Mouse (Mus musculus) neural tube, embryonic 14.5 days (tissue): Measurements from ENCODE around the gene Agr2. TPM values are rescaled to one million over a fixed set of nuclear protein-coding genes. Genes with fewer than 3 reads are reported as not detected.

Experiments
- ATAC-seq: fragments of 200-750 bp; cut with Nextera tagmentation; 2 replicates; pipeline ENCODE4 v1.8.0; 2017; ENCODE audit warnings: low read depth, mild to moderate bottlenecking, moderate TSS enrichment, moderate library complexity
- H3K27ac ChIP-seq: fragments of 300-500 bp; sonication (generic); 2 replicates; pipeline ENCODE4 v1.5.1; 2014; ENCODE audit warnings: low read depth, mild to moderate bottlenecking, control low read depth, low read length, moderate library complexity, mixed read lengths
- H3K27me3 ChIP-seq: fragments of 300-500 bp; sonication (generic); 2 replicates; pipeline ENCODE4 v1.6.1; 2014; ENCODE audit warnings: low read length; ENCODE audit not compliant: control insufficient read depth, insufficient read depth
- H3K36me3 ChIP-seq: fragments of 300-500 bp; sonication (generic); 2 replicates; pipeline ENCODE4 v1.6.1; 2014; ENCODE audit warnings: low read length, mixed read lengths; ENCODE audit not compliant: control insufficient read depth, insufficient read depth
- H3K4me1 ChIP-seq: fragments of 300-500 bp; sonication (generic); 2 replicates; pipeline ENCODE4 v1.6.1; 2014; ENCODE audit warnings: low read length; ENCODE audit not compliant: control insufficient read depth, insufficient read depth
- H3K4me2 ChIP-seq: fragments of 300-500 bp; sonication (generic); 2 replicates; pipeline ENCODE4 v1.6.1; 2014; ENCODE audit warnings: mild to moderate bottlenecking, low read depth, low read length, control low read depth
- H3K4me3 ChIP-seq: fragments of 300-500 bp; sonication (generic); 2 replicates; pipeline ENCODE4 v1.5.1; 2014; ENCODE audit warnings: low read depth, low read length, control low read depth, mixed read lengths
- H3K9ac ChIP-seq: fragments of 300-500 bp; sonication (generic); replicated peaks from 2 replicates; pipeline ENCODE4 v1.6.1; 2014; ENCODE audit warnings: low read depth, mild to moderate bottlenecking, control low read depth, low read length, mixed read lengths
- H3K9me3 ChIP-seq: fragments of 300-500 bp; sonication (generic); 2 replicates; pipeline ENCODE4 v1.6.1; 2016; ENCODE audit warnings: low read length; ENCODE audit not compliant: control insufficient read depth
- WGBS: fragments of 180-500 bp; shearing (Covaris S2); extraction: QIAGEN DNeasy Blood & Tissue Kit; methylation state at CpG from one replicate; pipeline ENCODE4 v1.1.7; 2014; 5-methylcytosine and 5-hydroxymethylcytosine counted together
- polyA plus RNA-seq: library from polyadenylated mRNA; unstranded; fragments of >200 nt; fragmentation: Nextera tagmentation; extraction: Ambion mirVana; gene quantifications from 2 replicates; pipeline ENCODE4 v1.2.1, GENCODE M21; 2014

The Agr2 gene
- polyA plus RNA-seq, 1 experiment from 2014 or later = not detected

- WGBS = 91% methylated on average over 2 of the region's 2 CpGs
- H3K27ac ChIP-seq = no peak overlapping the region
- no peaks in the 10 kb centered on the region for H3K27me3 ChIP-seq
- no peaks in the 10 kb centered on the region for H3K36me3 ChIP-seq
- H3K4me3 ChIP-seq = no peak overlapping the region
- no peak overlapping the region for H3K4me2 ChIP-seq
- peaks cover 5% of the 10 kb centered on the region for H3K4me1 ChIP-seq
- H3K9ac ChIP-seq = no peak overlapping the region
- ATAC-seq = no peak
- no peaks in the 10 kb centered on the region for H3K9me3 ChIP-seq
Observed at GRCm38 (mm10) chr12:36044691-36045090, 52.0 kb downstream of the Agr2 start.

GRCm38 (mm10) chr12:36046196-36046595, 53.5 kb downstream of the Agr2 start:
- Histone ChIP-seq H3K36me3 (no peaks in the 10 kb centered on the region), H3K27ac (no peak overlapping the region), H3K4me1 (no peaks in the 10 kb centered on the region; the same call in 1 of the 2 replicates), H3K9ac (no peak overlapping the region), H3K9me3 (no peaks in the 10 kb centered on the region), H3K4me3 (no peak overlapping the region), H3K27me3 (no peaks in the 10 kb centered on the region), H3K4me2 (no peak overlapping the region)
- ATAC-seq = no peak
- 58% methylated on average over 5 of the region's 5 CpGs for WGBS

GRCm38 (mm10) chr12:36047593-36047992, 54.9 kb downstream of the Agr2 start:
- no peaks in the 10 kb centered on the region for H3K9me3 ChIP-seq
- H3K4me2 ChIP-seq = no peak overlapping the region
- WGBS = 87% methylated on average over 2 of the region's 2 CpGs
- no peak overlapping the region for H3K27ac ChIP-seq
- no peaks in the 10 kb centered on the region for H3K27me3 ChIP-seq
- H3K36me3 ChIP-seq = no peaks in the 10 kb centered on the region
- no peak for ATAC-seq
- H3K4me1 ChIP-seq = no peaks in the 10 kb centered on the region
- no peak overlapping the region for H3K9ac ChIP-seq
- no peak overlapping the region for H3K4me3 ChIP-seq

- no peak overlapping the region for H3K9ac ChIP-seq
- no peak for ATAC-seq
- H3K4me3 ChIP-seq = no peak overlapping the region
- WGBS = 88% methylated on average over 1 of the region's 1 CpGs
- no peak overlapping the region for H3K4me2 ChIP-seq
- H3K27me3 ChIP-seq = no peaks in the 10 kb centered on the region
- H3K36me3 ChIP-seq = no peaks in the 10 kb centered on the region
- H3K9me3 ChIP-seq = no peaks in the 10 kb centered on the region
- H3K4me1 ChIP-seq = no peaks in the 10 kb centered on the region
- H3K27ac ChIP-seq = no peak overlapping the region
Observed at GRCm38 (mm10) chr12:36050276-36050675, 57.6 kb downstream of the Agr2 start.

Other genes with a start within 250 kb of the Agr2 start
- 0.39 TPM in 1 of 2 replicates, not detected in the other for gene Agr3, start 67.3 kb upstream of the Agr2 start, polyA plus RNA-seq
- 414 and 454 TPM in 2 replicates for gene Tspan13, start 49.6 kb downstream of the Agr2 start, polyA plus RNA-seq
- gene Ankmy2, start 164.2 kb downstream of the Agr2 start, polyA plus RNA-seq = 84.6 and 87.6 TPM in 2 replicates
- 425 and 430 TPM in 2 replicates for gene Bzw2, start 165.2 kb downstream of the Agr2 start, polyA plus RNA-seq